Mouse (Mus musculus) forebrain, postnatal 0 days (tissue): Measurements from ENCODE around the gene Hoxa7. TPM values are rescaled to one million over a fixed set of nuclear protein-coding genes. Genes with fewer than 3 reads are reported as not detected.

ENCODE experiments used
- ATAC-seq: fragments of 200-750 bp; cut with Nextera tagmentation; 2 replicates; pipeline ENCODE4 v1.8.0; 2017; ENCODE audit warnings: mild to moderate bottlenecking, moderate library complexity
- DNase-seq: peaks from one replicate; pipeline ENCODE4 v3.0.0-alpha.2; 2015
- H3K27ac ChIP-seq: fragments of 300-500 bp; sonication (generic); 2 replicates; pipeline ENCODE4 v1.5.1; 2014; ENCODE audit warnings: low read depth, mild to moderate bottlenecking, antibody characterized with exemption, low read length, moderate library complexity, mixed read lengths
- H3K27me3 ChIP-seq: fragments of 300-500 bp; sonication (generic); 2 replicates; pipeline ENCODE4 v1.6.1; 2014; ENCODE audit warnings: mild to moderate bottlenecking, low read length, mixed read lengths; ENCODE audit not compliant: insufficient read depth
- H3K36me3 ChIP-seq: fragments of 300-500 bp; sonication (generic); 2 replicates; pipeline ENCODE4 v1.6.1; 2014; ENCODE audit warnings: mild to moderate bottlenecking, moderate library complexity; ENCODE audit not compliant: insufficient read depth
- H3K4me1 ChIP-seq: fragments of 300-500 bp; sonication (generic); 2 replicates; pipeline ENCODE4 v1.6.1; 2014; ENCODE audit warnings: antibody characterized with exemption; ENCODE audit not compliant: insufficient read depth
- H3K4me2 ChIP-seq: fragments of 300-500 bp; sonication (generic); 2 replicates; pipeline ENCODE4 v1.6.1; 2014; ENCODE audit warnings: low read depth, mild to moderate bottlenecking, moderate library complexity
- H3K4me3 ChIP-seq: fragments of 300-500 bp; sonication (generic); 2 replicates; pipeline ENCODE4 v1.5.1; 2014; ENCODE audit warnings: low read depth, low read length, mixed read lengths
- H3K9ac ChIP-seq: fragments of 300-500 bp; sonication (generic); 2 replicates; pipeline ENCODE4 v1.6.1; 2014; ENCODE audit warnings: mild to moderate bottlenecking
- H3K9me3 ChIP-seq: fragments of 300-500 bp; sonication (generic); 2 replicates; pipeline ENCODE4 v1.6.1; 2016; ENCODE audit warnings: low read length
- CTCF ChIP-seq: sonication (generic); IDR thresholded peaks from 2 replicates; pipeline ENCODE4 v1.5.1; 2016; ENCODE audit warnings: antibody characterized with exemption, control low read depth, low read depth
- WGBS: fragments of 180-500 bp; shearing (Covaris S2); extraction: QIAGEN DNeasy Blood & Tissue Kit; methylation state at CpG from one replicate; pipeline ENCODE4 v1.1.7; 2014; 5-methylcytosine and 5-hydroxymethylcytosine counted together
- polyA plus RNA-seq: library from polyadenylated mRNA; unstranded; fragments of >200 nt; fragmentation: Nextera tagmentation; extraction: Ambion mirVana; gene quantifications from 2 replicates; pipeline ENCODE4 v1.2.1, GENCODE M21; 2015
- total RNA-seq: library from RNA; depleted of rRNA; stranded (reverse); fragments of >200 nt; gene quantifications from 2 replicates; pipeline ENCODE4 v1.2.3, GENCODE M21; 2014

Hoxa7 gene
- total and polyA plus RNA-seq, 2 experiments from 2014 or later: not detected

- DNase-seq: no peak
- Histone ChIP-seq H3K4me3 (no peak overlapping the region), H3K27me3 (peaks cover 98% of the 10 kb centered on the region), H3K4me2 (no peak overlapping the region), H3K4me1 (no peaks in the 10 kb centered on the region), H3K9me3 (no peaks in the 10 kb centered on the region), H3K27ac (no peak overlapping the region), H3K36me3 (no peaks in the 10 kb centered on the region), H3K9ac (no peak overlapping the region)
- 7% methylated on average over 3 of the region's 3 CpGs for WGBS
- no peak for ATAC-seq
- TF ChIP-seq CTCF: no peak
Observed at GRCm38 (mm10) chr6:52236806-52237205, 15.2 kb upstream of the Hoxa7 start.

- 14% methylated on average over 6 of the region's 6 CpGs for WGBS
- no peaks in the 10 kb centered on the region for H3K9me3 ChIP-seq
- no peaks in the 10 kb centered on the region for H3K36me3 ChIP-seq
- ATAC-seq (no peak), DNase-seq (no peak)
- H3K4me2 ChIP-seq: no peak overlapping the region
- H3K4me3 ChIP-seq: no peak overlapping the region
- no peaks in the 10 kb centered on the region for H3K4me1 ChIP-seq
- peaks cover 96% of the 10 kb centered on the region for H3K27me3 ChIP-seq
- H3K9ac ChIP-seq: no peak overlapping the region
- TF ChIP-seq CTCF: no peak
- H3K27ac ChIP-seq: no peak overlapping the region
Observed at GRCm38 (mm10) chr6:52235866-52236265, 14.2 kb upstream of the Hoxa7 start.

- H3K9ac ChIP-seq: no peak overlapping the region
- peaks cover 96% of the 10 kb centered on the region for H3K27me3 ChIP-seq
- H3K36me3 ChIP-seq: no peaks in the 10 kb centered on the region
- no peaks in the 10 kb centered on the region for H3K4me1 ChIP-seq
- no peak for TF ChIP-seq CTCF
- WGBS: 29% methylated on average over 9 of the region's 9 CpGs
- H3K4me3 ChIP-seq: no peak overlapping the region
- DNase-seq (no peak), ATAC-seq (no peak)
- no peak overlapping the region for H3K4me2 ChIP-seq
- no peak overlapping the region for H3K27ac ChIP-seq
- H3K9me3 ChIP-seq: no peaks in the 10 kb centered on the region
Observed at GRCm38 (mm10) chr6:52235267-52235666, 13.6 kb upstream of the Hoxa7 start.

- Histone ChIP-seq H3K27ac (no peak overlapping the region), H3K4me3 (no peak overlapping the region), H3K4me2 (no peak overlapping the region), H3K27me3 (peaks cover 96% of the 10 kb centered on the region), H3K9ac (no peak overlapping the region), H3K9me3 (no peaks in the 10 kb centered on the region), H3K36me3 (no peaks in the 10 kb centered on the region), H3K4me1 (no peaks in the 10 kb centered on the region)
- ATAC-seq (no peak), DNase-seq (no peak)
- WGBS: 2% methylated on average over 61 of the region's 68 CpGs
- no peak for TF ChIP-seq CTCF
Observed at GRCm38 (mm10) chr6:52234428-52235140, 12.9 kb upstream of the Hoxa7 start.

- H3K27ac ChIP-seq: no peak overlapping the region
- 3% methylated on average over 69 of the region's 70 CpGs for WGBS
- no peaks in the 10 kb centered on the region for H3K4me1 ChIP-seq
- H3K36me3 ChIP-seq: no peaks in the 10 kb centered on the region
- H3K9me3 ChIP-seq: no peaks in the 10 kb centered on the region
- TF ChIP-seq CTCF: no peak
- no peak overlapping the region for H3K9ac ChIP-seq
- H3K27me3 ChIP-seq: peaks cover 96% of the 10 kb centered on the region
- DNase-seq (no peak), ATAC-seq (no peak)
- H3K4me2 ChIP-seq: no peak overlapping the region
- no peak overlapping the region for H3K4me3 ChIP-seq
Observed at GRCm38 (mm10) chr6:52233546-52234427, 12.1 kb upstream of the Hoxa7 start.

GRCm38 (mm10) chr6:52232984-52233545 is 11.4 kb upstream of the Hoxa7 start:
- TF ChIP-seq CTCF: no peak
- ATAC-seq: no peak
- Histone ChIP-seq H3K27ac (no peak overlapping the region), H3K36me3 (no peaks in the 10 kb centered on the region), H3K4me1 (no peaks in the 10 kb centered on the region), H3K27me3 (peaks cover 95% of the 10 kb centered on the region), H3K9ac (no peak overlapping the region), H3K4me3 (no peak overlapping the region), H3K4me2 (no peak overlapping the region), H3K9me3 (no peaks in the 10 kb centered on the region)
- WGBS: 3% methylated on average over 23 of the region's 23 CpGs
- no peak for DNase-seq

- no peaks in the 10 kb centered on the region for H3K36me3 ChIP-seq
- ATAC-seq (no peak), DNase-seq (no peak)
- no peak overlapping the region for H3K4me2 ChIP-seq
- 2% methylated on average over 18 of the region's 18 CpGs for WGBS
- H3K9me3 ChIP-seq: no peaks in the 10 kb centered on the region
- H3K27me3 ChIP-seq: peaks cover 94% of the 10 kb centered on the region
- no peak overlapping the region for H3K27ac ChIP-seq
- H3K9ac ChIP-seq: no peak overlapping the region
- no peak for TF ChIP-seq CTCF
- H3K4me3 ChIP-seq: no peak overlapping the region
- no peaks in the 10 kb centered on the region for H3K4me1 ChIP-seq
Observed at GRCm38 (mm10) chr6:52232568-52232965, 10.9 kb upstream of the Hoxa7 start.
